Mouse (Mus musculus) MEL (cell line): ENCODE results near the gene Pold3. TPM values are rescaled to one million over a fixed set of nuclear protein-coding genes. Genes with fewer than 3 reads are reported as not detected.

ENCODE experiments used
- DNase-seq: peaks from one replicate; pipeline ENCODE4 v3.0.0; 2011; ENCODE audit warnings: low read depth, low spot score
- H3K27ac ChIP-seq: 2 replicates; pipeline ENCODE4 v1.5.1; 2012; ENCODE audit warnings: low read depth, mild to moderate bottlenecking, control low read depth, low read length, moderate library complexity; ENCODE audit not compliant: control insufficient read depth
- H3K27me3 ChIP-seq, 2 experiments: fragments of 150-350 bp in 1 of 2; sonication (generic) in 1 of 2; 2 replicates each; pipeline ENCODE4 v1.6.1; 2012; ENCODE audit warnings: low read length in 2 of 2, mild to moderate bottlenecking in 2 of 2, improper control_type of control experiment in 1 of 2, moderate library complexity in 1 of 2; ENCODE audit not compliant: insufficient read depth in 2 of 2, control insufficient read depth in 1 of 2
- H3K36me3 ChIP-seq, 2 experiments: 2 replicates each; pipeline ENCODE4 v1.6.1; 2012 to 2014; ENCODE audit warnings: low read length in 2 of 2, improper control_type of control experiment in 1 of 2, inconsistent platforms in 1 of 2, mild to moderate bottlenecking in 1 of 2; ENCODE audit not compliant: insufficient read depth in 2 of 2, control insufficient read depth in 1 of 2
- H3K4me1 ChIP-seq, 2 experiments: fragments of 150-350 bp in 1 of 2; sonication (generic) in 1 of 2; 2 replicates each; pipeline ENCODE4 v1.6.1; 2012; ENCODE audit warnings: low read length in 2 of 2, improper control_type of control experiment in 1 of 2, mild to moderate bottlenecking in 1 of 2; ENCODE audit not compliant: insufficient read depth in 2 of 2, control insufficient read depth in 1 of 2
- H3K4me3 ChIP-seq, 2 experiments: fragments of 150-350 bp in 1 of 2; sonication (generic) in 1 of 2; 2 replicates each; pipeline ENCODE4 v1.5.1; 2012; ENCODE audit warnings: low read depth in 2 of 2, low read length in 2 of 2, mild to moderate bottlenecking in 2 of 2, moderate library complexity in 2 of 2, control low read depth in 1 of 2, improper control_type of control experiment in 1 of 2; ENCODE audit not compliant: control insufficient read depth in 1 of 2, insufficient read depth in 1 of 2
- H3K79me2 ChIP-seq: 2 replicates; pipeline ENCODE4 v1.6.1; 2012; ENCODE audit warnings: mild to moderate bottlenecking, low read length, moderate library complexity; ENCODE audit not compliant: control insufficient read depth, poor library complexity, insufficient read depth
- H3K9ac ChIP-seq: 2 replicates; pipeline ENCODE4 v1.6.1; 2012; ENCODE audit warnings: low read depth, mild to moderate bottlenecking, control low read depth, low read length, moderate library complexity; ENCODE audit not compliant: control insufficient read depth, poor library complexity, severe bottlenecking
- H3K9me3 ChIP-seq: fragments of 150-350 bp; sonication (generic); replicated peaks from 2 replicates; pipeline ENCODE4 v1.6.1; 2012; ENCODE audit warnings: mild to moderate bottlenecking, low read length, improper control_type of control experiment, moderate library complexity; ENCODE audit not compliant: insufficient read depth
- BHLHE40 ChIP-seq: IDR thresholded peaks from 2 replicates; pipeline ENCODE4 v1.6.1; 2012; ENCODE audit warnings: low read depth, mild to moderate bottlenecking, inconsistent platforms, low read length, improper control_type of control experiment, borderline replicate concordance
- CHD1 ChIP-seq: IDR thresholded peaks from 2 replicates; pipeline ENCODE4 v1.6.1; 2012; ENCODE audit warnings: low read depth, mild to moderate bottlenecking, inconsistent platforms, low read length, improper control_type of control experiment
- CTCF ChIP-seq, 3 experiments: IDR thresholded peaks in 2 of 3; conservative IDR thresholded peaks in 1 of 3; 2 replicates each; pipeline ENCODE4 v1.5.1; 2011 to 2012; ENCODE audit warnings: low read length in 3 of 3, low read depth in 2 of 3, mild to moderate bottlenecking in 2 of 3, improper control_type of control experiment in 1 of 3, inconsistent platforms in 1 of 3, mixed read lengths in 1 of 3, moderate library complexity in 1 of 3; ENCODE audit not compliant: control insufficient read depth in 1 of 3, insufficient read depth in 1 of 3, poor library complexity in 1 of 3, severe bottlenecking in 1 of 3
- E2F4 ChIP-seq: IDR thresholded peaks from 2 replicates; pipeline ENCODE4 v1.6.1; 2011; ENCODE audit warnings: low read depth, low read length, improper control_type of control experiment, borderline replicate concordance
- ELF1 ChIP-seq: IDR thresholded peaks from 2 replicates; pipeline ENCODE4 v1.6.1; 2014; ENCODE audit warnings: low read depth, mild to moderate bottlenecking, inconsistent platforms, low read length, improper control_type of control experiment, moderate library complexity
- ETS1 ChIP-seq: IDR thresholded peaks from 2 replicates; pipeline ENCODE4 v1.6.1; 2012; ENCODE audit warnings: low read depth, mild to moderate bottlenecking, inconsistent platforms, low read length, improper control_type of control experiment, moderate library complexity
- GABPA ChIP-seq: IDR thresholded peaks from 2 replicates; pipeline ENCODE4 v1.6.1; 2012; ENCODE audit warnings: low read depth, mild to moderate bottlenecking, inconsistent platforms, low read length, improper control_type of control experiment, moderate library complexity
- HCFC1 ChIP-seq: IDR thresholded peaks from 2 replicates; pipeline ENCODE4 v1.6.1; 2012; ENCODE audit warnings: low read depth, mild to moderate bottlenecking, inconsistent platforms, low read length, improper control_type of control experiment, moderate library complexity
- MAFK ChIP-seq: IDR thresholded peaks from 2 replicates; pipeline ENCODE4 v1.6.1; 2011; ENCODE audit warnings: low read depth, mild to moderate bottlenecking, low read length, improper control_type of control experiment, borderline replicate concordance
- MAX ChIP-seq: IDR thresholded peaks from 2 replicates; pipeline ENCODE4 v1.6.1; 2011; ENCODE audit warnings: low read length, improper control_type of control experiment
- MEF2A ChIP-seq: IDR thresholded peaks from 2 replicates; pipeline ENCODE4 v1.6.1; 2014; ENCODE audit warnings: low read depth, mild to moderate bottlenecking, inconsistent platforms, low read length, improper control_type of control experiment; ENCODE audit not compliant: poor library complexity, insufficient replicate concordance, severe bottlenecking; ENCODE audit errors: extremely low read depth
- MXI1 ChIP-seq: IDR thresholded peaks from 2 replicates; pipeline ENCODE4 v1.6.1; 2011; ENCODE audit warnings: mild to moderate bottlenecking, low read depth, low read length, improper control_type of control experiment
- MYB ChIP-seq: IDR thresholded peaks from 2 replicates; pipeline ENCODE4 v1.6.1; 2011; ENCODE audit warnings: mild to moderate bottlenecking, low read depth, low read length, improper control_type of control experiment
- NRF1 ChIP-seq: IDR thresholded peaks from 2 replicates; pipeline ENCODE4 v1.6.1; 2014; ENCODE audit warnings: low read depth, mild to moderate bottlenecking, inconsistent platforms, low read length, improper control_type of control experiment, moderate library complexity; ENCODE audit not compliant: poor library complexity, insufficient read depth, severe bottlenecking
- POLR2A ChIP-seq, 2 experiments: IDR thresholded peaks; 2 replicates each; pipeline ENCODE4 v1.6.1; 2011 to 2012; ENCODE audit warnings: low read length in 2 of 2, mild to moderate bottlenecking in 2 of 2, control low read depth in 1 of 2, improper control_type of control experiment in 1 of 2, low read depth in 1 of 2, moderate library complexity in 1 of 2; ENCODE audit not compliant: control insufficient read depth in 1 of 2, insufficient read depth in 1 of 2, poor library complexity in 1 of 2
- POLR2AphosphoS2 ChIP-seq: IDR thresholded peaks from 2 replicates; pipeline ENCODE4 v1.6.1; 2011; ENCODE audit warnings: low read length, improper control_type of control experiment
- POLR2AphosphoS5 ChIP-seq: IDR thresholded peaks from 2 replicates; pipeline ENCODE4 v1.6.1; 2012; ENCODE audit warnings: low read depth, borderline replicate concordance, mild to moderate bottlenecking, inconsistent platforms, low read length, moderate library complexity, mixed read lengths
- RCOR1 ChIP-seq: IDR thresholded peaks from 2 replicates; pipeline ENCODE4 v1.6.1; 2012; ENCODE audit warnings: low read depth, mild to moderate bottlenecking, inconsistent platforms, low read length, improper control_type of control experiment
- SIN3A ChIP-seq: IDR thresholded peaks from 2 replicates; pipeline ENCODE4 v1.6.1; 2012; ENCODE audit warnings: low read length, improper control_type of control experiment, inconsistent platforms
- SMC3 ChIP-seq: IDR thresholded peaks from 2 replicates; pipeline ENCODE4 v1.6.1; 2011; ENCODE audit warnings: low read depth, low read length, improper control_type of control experiment
- TAL1 ChIP-seq: IDR thresholded peaks from 2 replicates; pipeline ENCODE4 v1.6.1; 2012; ENCODE audit warnings: mild to moderate bottlenecking, inconsistent platforms, low read length, moderate library complexity, mixed read lengths
- TCF12 ChIP-seq: IDR thresholded peaks from 2 replicates; pipeline ENCODE4 v1.6.1; 2014; ENCODE audit warnings: low read depth, mild to moderate bottlenecking, inconsistent platforms, low read length, improper control_type of control experiment, moderate library complexity
- USF1 ChIP-seq: IDR thresholded peaks from 2 replicates; pipeline ENCODE4 v1.6.1; 2014; ENCODE audit warnings: low read depth, mild to moderate bottlenecking, inconsistent platforms, low read length, improper control_type of control experiment, moderate library complexity
- ZC3H11A ChIP-seq: IDR thresholded peaks from 2 replicates; pipeline ENCODE4 v1.6.1; 2012; ENCODE audit warnings: low read depth, mild to moderate bottlenecking, inconsistent platforms, low read length, improper control_type of control experiment
- ZKSCAN1 ChIP-seq: IDR thresholded peaks from 2 replicates; pipeline ENCODE4 v1.6.1; 2012; ENCODE audit warnings: low read depth, mild to moderate bottlenecking, inconsistent platforms, low read length, improper control_type of control experiment, moderate library complexity
- ZMIZ1 ChIP-seq: IDR thresholded peaks from 2 replicates; pipeline ENCODE4 v1.6.1; 2012; ENCODE audit warnings: low read depth, mild to moderate bottlenecking, inconsistent platforms, low read length, improper control_type of control experiment, moderate library complexity
- ZNF384 ChIP-seq: IDR thresholded peaks from 2 replicates; pipeline ENCODE4 v1.6.1; 2012; ENCODE audit warnings: low read depth, mild to moderate bottlenecking, inconsistent platforms, low read length, improper control_type of control experiment
- polyA plus RNA-seq, 2 experiments: library from polyadenylated mRNA; stranded (reverse) in 1 of 2; unstranded in 1 of 2; fragments of >175 nt in 1 of 2; fragments of >200 nt in 1 of 2; gene quantifications; 2 replicates each; pipeline versions ENCODE4 v1.2.1 to v1.2.4; 2012; ENCODE audit warnings: low replicate concordance in 2 of 2, low read depth in 1 of 2; ENCODE audit not compliant: insufficient read length in 2 of 2, insufficient read depth in 1 of 2, missing spikeins in 1 of 2
- total RNA-seq: library from RNA; depleted of rRNA; stranded (reverse); fragments of 300-350 nt; gene quantifications from 2 replicates; pipeline ENCODE4 v1.2.3, GENCODE M21; 2012

The Pold3 gene
- total and polyA plus RNA-seq, 3 experiments = 67.6 to 98.1 TPM; not detected in 1

DNA sequence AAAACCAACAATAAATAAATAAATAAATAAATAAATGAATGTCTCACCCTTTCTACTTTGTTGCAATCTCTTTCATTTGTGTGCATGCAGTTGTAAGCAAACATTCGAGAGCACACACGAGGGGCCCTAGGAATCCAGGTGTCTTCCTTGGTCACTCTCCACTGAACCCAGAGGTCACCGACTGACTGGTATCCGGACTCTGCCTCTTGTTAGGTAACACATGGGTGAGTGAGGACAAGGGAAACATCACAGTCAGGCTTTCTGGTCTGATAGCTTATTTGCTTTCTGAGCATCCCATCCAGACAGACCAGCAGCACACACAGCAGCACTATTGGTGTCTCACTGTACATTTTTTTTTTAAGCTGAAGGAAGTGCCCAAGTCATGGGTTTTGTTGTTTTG is 44.3 kb downstream of the Pold3 start:
- H3K36me3 ChIP-seq = no peaks in the 10 kb centered on the region
- TF ChIP-seq MYB = no peak
- no peak for TF ChIP-seq POLR2A (IDR thresholded peaks at IDR 0.05; ENCODE audit: control insufficient read depth in 1 of 2, insufficient read depth in 1 of 2, low read depth in 1 of 2, low read length in 2 of 2, poor library complexity in 1 of 2)
- no peak for TF ChIP-seq GABPA
- no peak for TF ChIP-seq TCF12
- TF ChIP-seq POLR2AphosphoS5 = no peak
- no peak for TF ChIP-seq ZC3H11A

DNA sequence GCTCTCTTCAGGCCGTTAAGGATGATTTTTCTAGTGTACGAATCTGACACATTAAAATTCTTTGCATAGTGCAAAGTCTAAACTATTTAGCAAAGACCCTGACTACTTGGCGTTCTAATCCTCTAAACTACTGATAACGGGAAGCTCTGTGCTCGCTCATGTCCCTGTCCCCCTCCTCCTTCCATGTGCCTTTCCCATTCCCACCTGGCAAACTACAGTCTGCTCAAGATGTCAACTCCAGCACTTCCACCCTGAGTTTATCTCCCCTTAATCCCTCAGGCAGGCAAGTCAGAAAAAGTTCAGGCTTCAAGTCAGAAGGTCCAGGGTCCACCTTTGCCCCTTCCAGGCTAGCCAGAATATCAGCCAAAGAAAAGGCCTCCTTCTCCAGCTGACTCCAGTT is 45.1 kb downstream of the Pold3 start:
- Histone ChIP-seq H3K27me3 (no peaks in the 10 kb centered on the region), H3K9ac (no peak overlapping the region), H3K4me1 (no peaks in the 10 kb centered on the region), H3K4me3 (no peak overlapping the region)
- no peak for DNase-seq
- no peak for TF ChIP-seq CTCF (IDR thresholded peaks at IDR 0.05 in 2 of 3, conservative IDR thresholded peaks at IDR 0.05 in 1 of 3; ENCODE audit: control insufficient read depth in 1 of 3, insufficient read depth in 1 of 3, low read depth in 2 of 3, low read length in 3 of 3, poor library complexity in 1 of 3, severe bottlenecking in 1 of 3)
- no peak for TF ChIP-seq HCFC1
- no peak for TF ChIP-seq MAX
- TF ChIP-seq POLR2AphosphoS2 = no peak
- no peak for TF ChIP-seq RCOR1
- TF ChIP-seq ZKSCAN1 = no peak
- no peak for TF ChIP-seq TCF12
- TF ChIP-seq, all 39 proteins: peak for 0
- no peaks in the 10 kb centered on the region for H3K9me3 ChIP-seq
- H3K27ac ChIP-seq = no peak overlapping the region
- no peaks in the 10 kb centered on the region for H3K79me2 ChIP-seq
- H3K36me3 ChIP-seq = no peaks in the 10 kb centered on the region

More for the DNA sequence above, 44.3 kb downstream of the Pold3 start:
- no peak overlapping the region for H3K9ac ChIP-seq
- H3K27me3 ChIP-seq = no peaks in the 10 kb centered on the region
- no peaks in the 10 kb centered on the region for H3K4me1 ChIP-seq
- no peak overlapping the region for H3K4me3 ChIP-seq
- DNase-seq = no peak
- no peak overlapping the region for H3K27ac ChIP-seq
- no peaks in the 10 kb centered on the region for H3K79me2 ChIP-seq
- H3K9me3 ChIP-seq = no peaks in the 10 kb centered on the region

DNA sequence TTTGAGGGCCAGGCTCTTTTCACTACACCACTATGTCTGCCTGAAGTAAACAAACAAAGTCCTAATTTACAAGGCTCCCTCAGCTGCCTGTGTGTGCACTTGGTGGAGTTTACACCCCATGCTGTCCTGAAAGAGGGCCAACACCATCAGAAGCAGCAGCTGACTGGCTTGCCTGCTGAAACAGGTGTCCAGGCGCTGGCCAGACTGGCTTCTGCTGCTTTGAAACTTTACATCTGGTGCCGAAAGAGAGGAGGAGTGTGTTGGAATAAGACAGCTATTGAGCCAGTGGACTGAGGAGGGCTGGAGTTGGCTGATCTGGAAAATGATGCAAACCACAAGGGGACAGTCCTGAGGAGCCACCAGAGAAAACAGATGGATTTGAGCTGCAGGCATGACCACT is 47.4 kb downstream of the Pold3 start:
- DNase-seq = no peak
- H3K79me2 ChIP-seq = no peaks in the 10 kb centered on the region
- H3K9ac ChIP-seq = no peak overlapping the region
- no peak overlapping the region for H3K27ac ChIP-seq
- no peak overlapping the region for H3K4me3 ChIP-seq
- H3K27me3 ChIP-seq = no peaks in the 10 kb centered on the region
- H3K9me3 ChIP-seq = no peaks in the 10 kb centered on the region
- no peak for TF ChIP-seq SMC3
- TF ChIP-seq POLR2AphosphoS2 = no peak
- no peak for TF ChIP-seq ETS1
- TF ChIP-seq MXI1 = no peak
- no peak for TF ChIP-seq TAL1
- no peak for TF ChIP-seq CHD1
- TF ChIP-seq USF1 = no peak
- no peak for TF ChIP-seq MAFK
- TF ChIP-seq ZNF384 = no peak
- TF ChIP-seq NRF1 = no peak
- no peak for TF ChIP-seq ZMIZ1
- TF ChIP-seq E2F4 = no peak
- TF ChIP-seq MEF2A = no peak
- no peak for TF ChIP-seq BHLHE40
- TF ChIP-seq MYB = no peak
- TF ChIP-seq SIN3A = no peak
- TF ChIP-seq ELF1 = no peak
- TF ChIP-seq MAX = no peak
- no peaks in the 10 kb centered on the region for H3K36me3 ChIP-seq
- H3K4me1 ChIP-seq = no peaks in the 10 kb centered on the region
